Mouse (Mus musculus): ENCODE results near the gene Tenm4. TPM values are rescaled to one million over a fixed set of nuclear protein-coding genes. Genes with fewer than 3 reads are reported as not detected.

Gene Tenm4
- polyA plus RNA-seq, 1 experiment from 2014 or later = 5.0 TPM

DNA sequence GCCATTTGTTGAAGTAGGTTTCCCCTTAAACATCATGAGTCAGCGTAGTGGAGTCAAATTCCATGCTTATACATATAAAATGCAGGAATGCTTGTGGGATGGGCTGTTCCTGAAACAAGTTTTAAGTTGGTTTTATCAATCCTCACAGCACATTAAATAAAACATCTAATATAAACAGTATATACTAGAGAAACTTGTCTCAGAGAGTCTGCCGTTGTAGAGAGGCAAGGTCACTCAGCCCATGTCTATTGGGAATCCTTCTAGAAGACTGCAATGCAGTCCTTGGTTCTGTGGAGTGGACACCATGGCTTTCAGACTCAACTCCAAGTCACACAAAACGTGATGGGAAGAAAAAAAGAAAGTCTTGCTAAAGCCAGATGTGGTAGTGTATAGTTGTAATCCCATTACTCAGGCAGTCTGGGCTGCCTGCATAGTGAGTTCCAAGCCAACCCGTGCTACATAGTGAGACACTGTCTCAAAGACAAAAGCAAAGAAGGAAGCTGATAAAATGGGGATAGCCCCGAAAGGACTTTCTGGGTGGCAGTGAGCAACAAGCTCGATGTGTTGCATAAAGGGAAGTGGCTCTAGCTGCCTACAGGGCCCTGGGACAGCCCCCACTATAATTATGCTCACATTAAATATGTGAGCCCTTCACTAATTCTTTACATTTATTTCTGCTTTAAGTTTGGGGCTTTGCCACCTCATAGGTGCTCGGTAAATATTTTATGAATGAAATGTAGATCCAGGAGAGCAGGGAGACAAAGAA, 707.6 kb downstream of the Tenm4 start:
- no peak overlapping the region for H3K27ac ChIP-seq (ENCODE audit: low read length)

DNA sequence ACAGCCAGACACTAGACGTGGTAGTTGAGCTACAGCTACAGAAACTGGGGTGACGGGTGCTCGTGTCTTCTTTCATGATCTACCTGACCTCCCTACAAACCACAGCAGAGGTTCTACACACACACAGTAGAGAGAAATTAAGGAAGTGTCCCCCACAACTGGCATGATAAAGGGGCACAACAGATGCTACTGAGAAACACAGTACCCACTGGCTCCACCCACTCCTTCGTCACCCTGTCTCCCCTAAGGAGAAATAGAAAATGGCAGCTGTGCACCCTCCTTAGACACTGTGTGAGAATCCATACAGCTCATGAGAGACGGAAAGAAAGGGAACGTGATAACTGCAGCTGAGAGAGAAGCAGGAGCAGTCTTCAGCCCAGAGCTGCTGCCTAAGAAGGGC, 708.5 kb downstream of the Tenm4 start:
- Histone ChIP-seq H3K4me1 (ENCODE audit: insufficient read depth, low read depth, low read length) (no peaks in the 10 kb centered on the region), H3K27ac (ENCODE audit: low read length) (no peak overlapping the region), H3K9ac (replicated peaks; ENCODE audit: low read depth) (no peak overlapping the region), H3K4me3 (ENCODE audit: low read depth, low read length) (no peak overlapping the region), H3K27me3 (replicated peaks; ENCODE audit: insufficient read depth, low read length) (no peaks in the 10 kb centered on the region), H3K9me3 (ENCODE audit: low read length) (no peaks in the 10 kb centered on the region), H3K4me2 (replicated peaks; ENCODE audit: low read depth, low read length) (no peak overlapping the region), H3K36me3 (ENCODE audit: insufficient read depth, low read length) (no peaks in the 10 kb centered on the region)
- TF ChIP-seq CTCF (IDR thresholded peaks at IDR 0.05) (no peak), EP300 (IDR thresholded peaks at IDR 0.05) (no peak)
- no peak for DNase-seq (ENCODE audit: low spot score)
- no peak for ATAC-seq
- 85% methylated on average over 6 of the region's 6 CpGs for WGBS

More for the DNA sequence above, 707.6 kb downstream of the Tenm4 start:
- ATAC-seq = no peak
- Histone ChIP-seq H3K36me3 (ENCODE audit: insufficient read depth, low read length) (no peaks in the 10 kb centered on the region), H3K27me3 (replicated peaks; ENCODE audit: insufficient read depth, low read length) (no peaks in the 10 kb centered on the region), H3K4me1 (ENCODE audit: insufficient read depth, low read depth, low read length) (no peaks in the 10 kb centered on the region), H3K9me3 (ENCODE audit: low read length) (no peaks in the 10 kb centered on the region), H3K9ac (replicated peaks; ENCODE audit: low read depth) (no peak overlapping the region), H3K4me2 (replicated peaks; ENCODE audit: low read depth, low read length) (no peak overlapping the region), H3K4me3 (ENCODE audit: low read depth, low read length) (no peak overlapping the region)
- TF ChIP-seq EP300 (IDR thresholded peaks at IDR 0.05) = no peak
- no peak for TF ChIP-seq CTCF (IDR thresholded peaks at IDR 0.05)
- DNase-seq (ENCODE audit: low spot score) = peak; percentile 18
- WGBS = 62% methylated on average over 7 of the region's 7 CpGs

DNA sequence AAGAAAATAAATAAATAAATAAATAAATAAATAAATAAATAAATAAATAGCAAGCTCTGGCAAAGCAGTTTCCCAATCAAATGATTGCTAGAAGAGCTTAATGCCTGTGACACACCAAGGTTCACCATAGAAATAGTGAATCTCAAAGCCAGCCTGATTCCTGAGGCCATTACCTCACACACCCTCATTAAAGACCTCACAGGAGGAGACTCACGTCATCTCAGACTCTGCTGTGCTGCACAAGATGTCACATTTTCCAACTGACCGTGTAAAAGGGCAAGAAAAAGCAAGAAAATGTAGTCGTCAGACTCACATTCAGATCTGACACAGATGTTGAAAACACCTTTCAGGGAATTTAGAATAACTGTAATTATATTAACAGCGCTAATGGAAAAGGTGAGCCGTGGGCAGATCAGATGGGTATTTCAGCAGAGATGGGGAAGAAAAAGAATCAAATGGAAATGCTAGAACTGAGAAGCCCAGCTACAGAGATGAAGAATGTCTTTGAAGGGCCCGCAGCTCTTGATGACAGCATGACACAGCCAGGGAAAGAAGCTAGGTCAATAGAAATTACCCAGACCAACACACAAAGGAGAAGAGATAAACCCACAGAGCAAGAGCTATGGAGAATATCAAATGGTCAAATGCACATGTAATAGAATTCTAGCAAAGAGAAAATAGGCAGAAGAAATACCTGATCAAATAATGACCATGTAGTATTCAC, 709.3 kb downstream of the Tenm4 start:
- 88% methylated on average over 6 of the region's 6 CpGs for WGBS
- TF ChIP-seq CTCF (IDR thresholded peaks at IDR 0.05) = no peak
- no peak for TF ChIP-seq EP300 (IDR thresholded peaks at IDR 0.05)
- Histone ChIP-seq H3K27ac (ENCODE audit: low read length) (no peak overlapping the region), H3K27me3 (replicated peaks; ENCODE audit: insufficient read depth, low read length) (no peaks in the 10 kb centered on the region), H3K4me1 (ENCODE audit: insufficient read depth, low read depth, low read length) (no peaks in the 10 kb centered on the region), H3K4me3 (ENCODE audit: low read depth, low read length) (no peak overlapping the region), H3K9ac (replicated peaks; ENCODE audit: low read depth) (no peak overlapping the region), H3K36me3 (ENCODE audit: insufficient read depth, low read length) (no peaks in the 10 kb centered on the region), H3K9me3 (ENCODE audit: low read length) (no peaks in the 10 kb centered on the region), H3K4me2 (replicated peaks; ENCODE audit: low read depth, low read length) (no peak overlapping the region)
- ATAC-seq (no peak), DNase-seq (ENCODE audit: low spot score) (no peak)

DNA sequence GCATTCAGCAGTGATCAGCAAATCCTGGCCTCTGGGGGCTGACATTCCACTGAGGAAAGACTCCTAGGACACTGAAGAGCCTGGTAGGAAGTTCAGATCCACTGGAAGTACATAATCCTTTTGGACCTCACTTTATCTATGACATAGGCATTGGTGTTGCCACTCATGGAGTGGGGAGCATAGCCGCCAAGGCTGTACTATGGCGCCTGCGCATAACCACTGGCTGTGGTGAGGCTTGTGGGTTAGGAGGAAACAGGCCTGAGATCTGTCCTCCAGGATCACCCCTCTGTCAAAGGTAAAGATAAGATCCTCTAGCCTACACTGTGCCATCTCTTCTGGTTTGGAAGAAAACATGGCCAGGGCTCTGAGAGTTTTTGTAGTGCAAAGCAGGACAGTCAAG, 712.3 kb downstream of the Tenm4 start:
- Histone ChIP-seq H3K36me3 (ENCODE audit: insufficient read depth, low read length) (no peaks in the 10 kb centered on the region), H3K4me2 (replicated peaks; ENCODE audit: low read depth, low read length) (no peak overlapping the region), H3K27me3 (replicated peaks; ENCODE audit: insufficient read depth, low read length) (no peaks in the 10 kb centered on the region), H3K27ac (ENCODE audit: low read length) (no peak overlapping the region), H3K4me1 (ENCODE audit: insufficient read depth, low read depth, low read length) (no peaks in the 10 kb centered on the region), H3K9ac (replicated peaks; ENCODE audit: low read depth) (no peak overlapping the region), H3K4me3 (ENCODE audit: low read depth, low read length) (no peak overlapping the region), H3K9me3 (ENCODE audit: low read length) (no peaks in the 10 kb centered on the region)
- 96% methylated on average over 3 of the region's 3 CpGs for WGBS
- DNase-seq (ENCODE audit: low spot score) (no peak), ATAC-seq (no peak)
- TF ChIP-seq CTCF (IDR thresholded peaks at IDR 0.05) (no peak), EP300 (IDR thresholded peaks at IDR 0.05) (no peak)

DNA sequence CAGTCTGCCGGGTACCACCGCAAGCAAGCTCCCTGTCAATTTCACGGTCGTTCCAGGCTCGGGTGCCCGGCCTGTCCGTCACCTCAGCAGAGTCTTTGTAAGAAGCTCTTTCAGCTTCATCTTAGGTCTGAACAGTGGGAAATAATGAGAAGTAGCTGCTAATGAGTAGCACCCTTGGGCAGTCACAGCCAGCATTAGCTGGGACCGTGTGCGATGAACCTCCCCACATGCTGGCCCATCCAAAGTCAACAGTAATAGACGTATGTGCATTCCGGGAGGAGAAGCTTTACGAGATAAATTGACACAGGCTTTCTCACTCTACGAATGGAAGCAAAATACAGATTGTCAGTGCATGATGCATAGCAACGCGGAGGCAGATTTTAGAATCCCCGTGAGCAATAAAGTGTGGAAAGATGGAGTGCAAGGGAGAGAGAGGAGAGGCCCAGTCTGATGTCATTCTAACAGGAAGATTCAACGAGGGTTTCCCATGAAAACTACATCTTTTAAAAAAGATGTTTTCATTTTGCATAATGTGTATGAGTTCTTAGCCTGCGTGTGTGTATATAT, 716.1 kb downstream of the Tenm4 start:
- 87% methylated on average over 18 of the region's 18 CpGs for WGBS
- Histone ChIP-seq H3K9ac (replicated peaks; ENCODE audit: low read depth) (no peak overlapping the region), H3K27me3 (replicated peaks; ENCODE audit: insufficient read depth, low read length) (no peaks in the 10 kb centered on the region), H3K4me2 (replicated peaks; ENCODE audit: low read depth, low read length) (no peak overlapping the region), H3K9me3 (ENCODE audit: low read length) (no peaks in the 10 kb centered on the region), H3K4me1 (ENCODE audit: insufficient read depth, low read depth, low read length) (no peaks in the 10 kb centered on the region), H3K4me3 (ENCODE audit: low read depth, low read length) (no peak overlapping the region), H3K27ac (ENCODE audit: low read length) (no peak overlapping the region), H3K36me3 (ENCODE audit: insufficient read depth, low read length) (no peaks in the 10 kb centered on the region)
- ATAC-seq (no peak), DNase-seq (ENCODE audit: low spot score) (no peak)
- TF ChIP-seq CTCF (IDR thresholded peaks at IDR 0.05) (no peak), EP300 (IDR thresholded peaks at IDR 0.05) (no peak)

Measured in lung, postnatal 0 days (tissue).